8 mouse cellular contexts compared by ENCODE assay signal in the genomic region with DNA sequence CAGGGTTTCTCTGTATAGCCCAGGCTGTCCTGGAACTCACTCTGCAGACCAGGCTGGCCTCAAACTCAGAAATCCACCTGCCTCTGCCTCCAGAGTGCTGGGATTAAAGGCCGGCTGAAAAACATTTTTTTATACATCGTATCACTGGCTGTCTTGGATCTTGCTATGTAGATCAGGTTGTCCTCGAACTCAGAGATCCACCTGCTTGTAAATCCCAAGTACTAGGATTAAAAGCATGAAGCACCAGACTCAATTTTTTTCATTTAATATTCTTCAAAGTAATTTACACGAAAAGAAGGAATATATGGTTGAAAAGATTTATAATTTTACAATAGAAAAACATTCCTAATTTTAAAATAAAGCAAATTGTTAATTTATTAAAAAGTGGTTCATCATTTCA. TPM values are rescaled to one million over a fixed set of nuclear protein-coding genes. Genes with fewer than 3 reads are reported as not detected.
DNase-seq lines count a peak whose midpoint lies in the region; ATAC-seq and TF ChIP-seq lines count a peak whose summit lies in the region.

No protein-coding gene starts in this region.

- H3K9me3 ChIP-seq in kidney, embryonic 15.5 days (replicated peaks): no peaks in the 10 kb centered on the region
- no peaks in the 10 kb centered on the region for H3K9me3 ChIP-seq in embryonic facial prominence, embryonic 13.5 days
- no peaks in the 10 kb centered on the region for H3K9me3 ChIP-seq in hindbrain, postnatal 0 days (ENCODE audit: low read length)
- H3K9me3 ChIP-seq in midbrain, embryonic 12.5 days: no peaks in the 10 kb centered on the region

- peak overlapping the region; percentile 47; the same call in 1 of the 2 replicates for H3K9ac ChIP-seq in kidney, embryonic 15.5 days
- H3K9ac ChIP-seq in embryonic facial prominence, embryonic 13.5 days: no peak overlapping the region
- H3K9ac ChIP-seq in hindbrain, postnatal 0 days (replicated peaks; ENCODE audit: low read length): no peak overlapping the region
- no peak overlapping the region for H3K9ac ChIP-seq in midbrain, embryonic 12.5 days (replicated peaks)

- no peak for ATAC-seq in kidney, embryonic 15.5 days (replicated peaks; ENCODE audit: low FRiP score)
- no peak for ATAC-seq in embryonic facial prominence, embryonic 13.5 days (ENCODE audit: insufficient number of reproducible peaks, insufficient read depth, low FRiP score, low TSS enrichment, low read depth)
- no peak for ATAC-seq in hindbrain, postnatal 0 days
- no peak for ATAC-seq in midbrain, embryonic 12.5 days (ENCODE audit: low FRiP score, low read depth)

- 79% methylated on average over 4 of the region's 4 CpGs for WGBS in kidney, embryonic 15.5 days
- 74% methylated on average over 4 of the region's 4 CpGs for WGBS in embryonic facial prominence, embryonic 13.5 days
- 80% methylated on average over 4 of the region's 4 CpGs for WGBS in hindbrain, postnatal 0 days
- 74% methylated on average over 4 of the region's 4 CpGs for WGBS in midbrain, embryonic 12.5 days

- TF ChIP-seq CTCF in hindbrain, postnatal 0 days (IDR thresholded peaks at IDR 0.05; ENCODE audit: low read depth): no peak

- peak overlapping the region; percentile 73 for H3K4me3 ChIP-seq in kidney, embryonic 15.5 days (replicated peaks)
- H3K4me3 ChIP-seq in embryonic facial prominence, embryonic 13.5 days: no peak overlapping the region
- peak overlapping the region; percentile 76; the same call in 1 of the 2 replicates for H3K4me3 ChIP-seq in hindbrain, postnatal 0 days (ENCODE audit: low read length)
- peak overlapping the region; percentile 87; the same call in 1 of the 2 replicates for H3K4me3 ChIP-seq in midbrain, embryonic 12.5 days

- no peak for DNase-seq in kidney, postnatal 10 days
- DNase-seq in hindbrain, postnatal 0 days (ENCODE audit: low spot score): no peak
- no peak for DNase-seq in left cerebral cortex, adult 11 months (ENCODE audit: low spot score)
- DNase-seq in layer of hippocampus, adult 8-10 months (ENCODE audit: low spot score in 2 of 2): no peak
- no peak for DNase-seq in cerebellum, adult 11 months

- no peaks in the 10 kb centered on the region for H3K27me3 ChIP-seq in kidney, embryonic 15.5 days
- H3K27me3 ChIP-seq in embryonic facial prominence, embryonic 13.5 days: no peaks in the 10 kb centered on the region
- no peaks in the 10 kb centered on the region for H3K27me3 ChIP-seq in hindbrain, postnatal 0 days (ENCODE audit: insufficient read depth, low read length)
- no peaks in the 10 kb centered on the region for H3K27me3 ChIP-seq in midbrain, embryonic 12.5 days

- peak overlapping the region; percentile 62 for H3K4me2 ChIP-seq in kidney, embryonic 15.5 days
- H3K4me2 ChIP-seq in embryonic facial prominence, embryonic 13.5 days: peak overlapping the region; percentile 86
- H3K4me2 ChIP-seq in hindbrain, postnatal 0 days (ENCODE audit: low read depth, low read length): peak overlapping the region; percentile 94; the same call in 1 of the 2 replicates
- peak overlapping the region; percentile 93 for H3K4me2 ChIP-seq in midbrain, embryonic 12.5 days (replicated peaks)

- H3K4me1 ChIP-seq in kidney, embryonic 15.5 days: peaks cover 34% of the 10 kb centered on the region
- H3K4me1 ChIP-seq in embryonic facial prominence, embryonic 13.5 days: peaks cover 28% of the 10 kb centered on the region
- H3K4me1 ChIP-seq in hindbrain, postnatal 0 days (ENCODE audit: insufficient read depth, low read length): peaks cover 16% of the 10 kb centered on the region
- H3K4me1 ChIP-seq in midbrain, embryonic 12.5 days: peaks cover 37% of the 10 kb centered on the region

- peak overlapping the region; percentile 87; the same call in 1 of the 2 replicates for H3K27ac ChIP-seq in kidney, embryonic 15.5 days
- no peak overlapping the region for H3K27ac ChIP-seq in embryonic facial prominence, embryonic 13.5 days
- H3K27ac ChIP-seq in hindbrain, postnatal 0 days: no peak overlapping the region
- H3K27ac ChIP-seq in midbrain, embryonic 12.5 days (replicated peaks): no peak overlapping the region

- peaks cover 19% of the 10 kb centered on the region for H3K36me3 ChIP-seq in kidney, embryonic 15.5 days
- H3K36me3 ChIP-seq in embryonic facial prominence, embryonic 13.5 days: peaks cover 15% of the 10 kb centered on the region
- H3K36me3 ChIP-seq in hindbrain, postnatal 0 days (ENCODE audit: insufficient read depth, low read length): no peaks in the 10 kb centered on the region
- peaks cover 14% of the 10 kb centered on the region for H3K36me3 ChIP-seq in midbrain, embryonic 12.5 days

RNA-seq across cellular contexts. Expression of a gene that starts 0.9 kb away (rescaled TPM):
- 26.9 and 30.8 TPM in 2 replicates for polyA plus RNA-seq in kidney, embryonic 15.5 days (2015; fragmentation: Nextera tagmentation; extraction: Ambion mirVana)
- polyA plus RNA-seq in embryonic facial prominence, embryonic 13.5 days (2015; fragmentation: Nextera tagmentation; extraction: Ambion mirVana): 25.8 and 34.8 TPM in 2 replicates
- total RNA-seq in hindbrain, postnatal 0 days (2014; rRNA removed): 5.8 and 6.1 TPM in 2 replicates
- polyA plus RNA-seq in hindbrain, postnatal 0 days (2015; fragmentation: Nextera tagmentation; extraction: Ambion mirVana): 4.5 and 5.3 TPM in 2 replicates
- 32.5 and 34.5 TPM in 2 replicates for polyA plus RNA-seq in midbrain, embryonic 12.5 days (2016; fragmentation: Nextera tagmentation; extraction: Ambion mirVana)
- 1 to 10 TPM; 2.5 to 3.5 (median 2.7) TPM for total RNA-seq in layer of hippocampus, adult 8-10 months (2022)

RNA-seq across cellular contexts. Expression of a gene that starts 2.9 kb away (rescaled TPM):
- polyA plus RNA-seq in kidney, embryonic 15.5 days (2015; fragmentation: Nextera tagmentation; extraction: Ambion mirVana): 168 and 175 TPM in 2 replicates
- polyA plus RNA-seq in embryonic facial prominence, embryonic 13.5 days (2015; fragmentation: Nextera tagmentation; extraction: Ambion mirVana): 175 and 185 TPM in 2 replicates
- 76.0 and 79.5 TPM in 2 replicates for total RNA-seq in hindbrain, postnatal 0 days (2014; rRNA removed)
- 84.5 and 87.6 TPM in 2 replicates for polyA plus RNA-seq in hindbrain, postnatal 0 days (2015; fragmentation: Nextera tagmentation; extraction: Ambion mirVana)
- polyA plus RNA-seq in midbrain, embryonic 12.5 days (2016; fragmentation: Nextera tagmentation; extraction: Ambion mirVana): 131 and 138 TPM in 2 replicates
- total RNA-seq in layer of hippocampus, adult 8-10 months (2022): 10 to 100 TPM; 44.1 to 55.6 (median 52.1) TPM

RNA-seq across cellular contexts. Expression of a gene that starts 33.8 kb away (rescaled TPM):
- 97.4 and 103 TPM in 2 replicates for polyA plus RNA-seq in kidney, embryonic 15.5 days (2015; fragmentation: Nextera tagmentation; extraction: Ambion mirVana)
- polyA plus RNA-seq in embryonic facial prominence, embryonic 13.5 days (2015; fragmentation: Nextera tagmentation; extraction: Ambion mirVana): 132 and 134 TPM in 2 replicates
- total RNA-seq in hindbrain, postnatal 0 days (2014; rRNA removed): 185 and 186 TPM in 2 replicates
- 106 and 107 TPM in 2 replicates for polyA plus RNA-seq in hindbrain, postnatal 0 days (2015; fragmentation: Nextera tagmentation; extraction: Ambion mirVana)
- 195 and 205 TPM in 2 replicates for polyA plus RNA-seq in midbrain, embryonic 12.5 days (2016; fragmentation: Nextera tagmentation; extraction: Ambion mirVana)
- 100 to 1,000 TPM; 102 to 115 (median 106) TPM for total RNA-seq in layer of hippocampus, adult 8-10 months (2022)

RNA-seq across cellular contexts. Expression of a gene that starts 34.0 kb away (rescaled TPM):
- 14.5 and 15.5 TPM in 2 replicates for polyA plus RNA-seq in kidney, embryonic 15.5 days (2015; fragmentation: Nextera tagmentation; extraction: Ambion mirVana)
- polyA plus RNA-seq in embryonic facial prominence, embryonic 13.5 days (2015; fragmentation: Nextera tagmentation; extraction: Ambion mirVana): 10.2 TPM in 2 replicates
- 5.4 and 5.9 TPM in 2 replicates for total RNA-seq in hindbrain, postnatal 0 days (2014; rRNA removed)
- polyA plus RNA-seq in hindbrain, postnatal 0 days (2015; fragmentation: Nextera tagmentation; extraction: Ambion mirVana): 4.3 and 4.6 TPM in 2 replicates
- 4.7 and 5.7 TPM in 2 replicates for polyA plus RNA-seq in midbrain, embryonic 12.5 days (2016; fragmentation: Nextera tagmentation; extraction: Ambion mirVana)
- 1 to 10 TPM; 1.8 to 2.8 (median 2.2) TPM for total RNA-seq in layer of hippocampus, adult 8-10 months (2022)

RNA-seq across cellular contexts. Expression of a gene that starts 35.5 kb away (rescaled TPM):
- 42.2 and 45.6 TPM in 2 replicates for polyA plus RNA-seq in kidney, embryonic 15.5 days (2015; fragmentation: Nextera tagmentation; extraction: Ambion mirVana)
- polyA plus RNA-seq in embryonic facial prominence, embryonic 13.5 days (2015; fragmentation: Nextera tagmentation; extraction: Ambion mirVana): 47.6 and 51.2 TPM in 2 replicates
- total RNA-seq in hindbrain, postnatal 0 days (2014; rRNA removed): 92.0 and 111 TPM in 2 replicates
- 75.2 and 77.7 TPM in 2 replicates for polyA plus RNA-seq in hindbrain, postnatal 0 days (2015; fragmentation: Nextera tagmentation; extraction: Ambion mirVana)
- polyA plus RNA-seq in midbrain, embryonic 12.5 days (2016; fragmentation: Nextera tagmentation; extraction: Ambion mirVana): 54.9 and 58.1 TPM in 2 replicates
- total RNA-seq in layer of hippocampus, adult 8-10 months (2022): 10 to 100 TPM; 76.5 to 96.6 (median 88.0) TPM
